Mouse (Mus musculus): ENCODE measurements around the gene Gm42372.

GRCm38 (mm10) chr7:17027588-17028343 lies 44.9 kb downstream of the Gm42372 start, which contains the start of gene Ppp5c:
- TF ChIP-seq CTCF (IDR thresholded peaks at IDR 0.05; ENCODE audit: extremely low read depth, insufficient read depth, low read length) = no peak
- no peak; the same call in 1 of the 2 replicates for TF ChIP-seq POLR2A (IDR thresholded peaks at IDR 0.05; ENCODE audit: extremely low read depth, insufficient read depth, low read length)

Measured in cortical plate, adult 2 months (tissue).